Mouse (Mus musculus) retina, postnatal 7 days (tissue): ENCODE measurements around the gene Mrpl17.
A peak's percentile ranks its signal among the peaks of the same experiment; 100 is the strongest.
"Not testable (repeated sequence)": the region's sequence is repeated elsewhere in the genome, so short reads cannot be mapped to it uniquely, and the experiment has no call there.

ENCODE experiments used
- DNase-seq: peaks from one replicate; pipeline ENCODE4 v3.0.0-alpha.2; 2012; ENCODE audit warnings: low read depth, low spot score

Gene Mrpl17

DNA sequence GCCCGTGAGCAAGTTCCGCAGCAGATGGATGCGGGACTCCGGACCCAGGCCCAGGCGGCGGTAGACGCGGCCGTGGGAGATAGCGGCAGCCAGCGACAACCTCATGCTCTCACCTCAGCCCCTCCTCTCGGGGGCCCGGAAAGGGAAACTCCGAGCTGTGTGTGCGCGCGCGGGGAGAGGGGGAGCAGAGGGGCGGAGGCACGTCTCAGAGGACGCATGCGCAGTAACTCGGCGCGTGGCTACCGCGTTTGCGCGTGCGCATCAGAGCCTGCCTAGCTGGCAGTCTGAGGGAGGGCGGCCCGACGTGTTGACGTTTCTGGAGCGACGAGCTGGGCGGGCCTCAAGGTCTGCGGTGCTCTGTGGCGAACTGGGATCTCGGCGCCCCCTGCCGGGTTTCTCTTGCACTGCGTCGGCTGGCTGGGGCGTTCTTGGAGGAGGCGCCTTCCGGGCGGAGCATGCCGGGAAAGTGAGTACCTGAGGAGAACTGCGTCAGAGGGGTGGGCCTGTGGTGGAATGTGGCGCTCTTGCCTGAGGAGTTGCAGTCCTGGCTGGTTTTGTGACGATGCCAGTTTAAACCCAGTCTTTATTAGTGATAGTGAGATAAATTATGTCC, at the start of gene Mrpl17:
Mrpl17 (minus strand) TSS at position 223 of the 613 bp plus-strand sequence.
- DNase-seq: peak; percentile 99

DNA sequence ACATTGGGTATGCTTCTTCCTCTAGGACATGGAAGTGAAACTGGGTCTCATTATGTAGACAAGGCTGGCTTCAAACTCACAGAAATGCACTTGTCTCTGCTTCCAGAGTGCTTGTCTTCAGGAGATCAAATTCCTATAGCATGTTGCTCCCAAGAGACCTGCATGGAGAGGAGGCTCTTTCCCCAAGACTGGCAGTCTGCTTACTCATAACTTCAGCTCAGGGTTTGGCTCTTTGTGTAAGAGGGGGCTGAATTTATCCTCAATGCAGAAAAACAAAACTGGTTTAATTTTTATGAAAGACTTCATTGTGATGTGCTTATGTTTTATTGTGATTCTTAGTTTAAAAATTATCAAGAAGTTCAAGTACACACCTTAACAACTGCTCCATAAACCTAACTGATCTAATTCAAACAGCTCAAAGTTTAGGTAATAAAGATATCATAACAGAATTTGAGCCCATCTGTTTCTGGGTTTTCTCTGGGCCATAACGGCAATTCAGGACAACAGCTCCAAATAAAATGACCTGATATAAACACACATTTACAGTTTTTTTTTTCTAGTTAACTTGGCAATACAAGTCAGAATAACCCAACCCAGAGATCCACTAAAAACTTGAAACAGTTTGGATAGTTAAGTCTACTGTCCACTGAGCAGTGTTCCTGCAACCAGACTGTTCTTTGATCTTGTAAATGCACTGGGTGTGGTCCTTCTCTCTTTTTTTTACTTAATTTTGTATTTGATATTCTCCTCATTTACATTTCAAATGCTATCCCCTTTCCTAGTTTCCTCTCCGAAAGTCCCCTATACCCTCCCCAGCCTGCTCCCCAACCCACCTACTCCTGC, 45.0 kb upstream of the Mrpl17 start:
- not testable (repeated sequence) for DNase-seq

DNA sequence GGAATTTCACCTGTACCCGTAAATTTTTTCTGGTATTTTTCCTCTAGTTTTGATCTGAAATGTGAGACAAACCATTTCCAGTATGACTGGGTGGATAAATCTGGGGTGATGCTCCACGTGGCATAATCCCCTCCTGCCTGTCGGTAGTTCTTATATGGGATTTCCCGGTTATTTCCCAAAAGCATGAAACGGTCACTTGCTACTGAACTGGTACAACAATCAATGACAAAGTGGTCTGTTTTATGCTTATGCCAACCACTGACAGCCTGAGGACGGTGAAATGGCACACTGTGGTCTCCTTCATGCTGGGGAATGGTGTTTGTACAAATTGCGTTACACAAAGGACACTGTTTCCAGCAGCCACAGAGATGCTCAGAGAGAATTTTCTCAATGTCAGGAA, 13.4 kb upstream of the Mrpl17 start:
- no peak for DNase-seq

DNA sequence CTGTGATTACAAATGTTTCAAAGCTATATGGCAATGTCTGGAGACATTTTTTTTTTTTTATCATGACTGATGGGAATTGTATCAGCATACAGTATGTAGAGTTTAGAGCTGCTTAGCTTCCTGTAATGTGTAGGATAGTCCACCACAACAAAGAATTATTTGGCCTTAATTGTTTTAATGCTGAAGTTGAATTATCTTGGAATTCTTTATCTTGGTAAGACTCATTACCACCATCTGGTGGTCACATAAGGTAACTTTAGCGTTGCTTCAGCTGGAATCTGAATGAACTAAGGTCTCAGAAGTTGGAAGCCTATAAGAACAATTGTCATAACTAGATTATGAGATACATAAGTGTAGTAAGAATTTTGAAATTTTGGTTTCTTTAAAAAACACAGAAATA, 7.6 kb upstream of the Mrpl17 start:
- peak; percentile 29 for DNase-seq

DNA sequence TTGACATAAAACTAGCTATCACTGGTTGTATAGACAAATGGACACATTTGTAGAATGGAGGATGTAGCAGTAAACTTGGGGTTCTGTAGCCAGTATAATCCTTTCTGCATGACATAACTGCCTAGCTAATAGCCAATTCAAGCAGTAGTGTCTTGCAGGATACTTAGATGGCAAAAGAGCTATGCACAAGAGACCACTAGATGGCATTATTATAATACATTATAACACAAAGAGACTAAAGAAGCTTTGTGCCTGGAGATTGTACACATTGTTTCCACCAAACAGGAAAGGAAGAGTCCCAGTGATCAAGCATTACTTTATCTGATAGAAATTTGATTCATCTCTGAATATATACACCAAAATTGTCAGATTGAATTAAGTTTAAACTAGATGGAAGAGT, 5.8 kb upstream of the Mrpl17 start:
- peak; percentile 11 for DNase-seq

DNA sequence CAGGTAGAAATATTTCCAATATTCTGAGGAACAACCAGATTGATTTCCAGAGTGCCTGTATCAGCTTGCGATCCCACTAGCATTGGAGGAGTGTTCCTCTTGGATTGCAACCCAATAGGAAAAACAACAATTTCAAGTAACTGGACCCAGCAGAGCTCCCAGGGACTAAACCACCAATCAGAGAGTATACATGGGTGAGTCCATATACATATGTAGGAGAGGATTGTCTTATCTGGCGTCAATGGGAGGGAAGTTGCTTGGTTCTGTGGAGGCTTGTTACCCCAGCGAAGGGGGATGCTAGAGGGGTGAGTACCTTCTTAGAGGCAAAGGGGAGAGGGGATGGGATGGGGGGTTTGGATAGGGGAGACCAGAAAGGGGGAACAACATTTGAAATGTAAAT, 2.4 kb upstream of the Mrpl17 start:
- DNase-seq: no peak

DNA sequence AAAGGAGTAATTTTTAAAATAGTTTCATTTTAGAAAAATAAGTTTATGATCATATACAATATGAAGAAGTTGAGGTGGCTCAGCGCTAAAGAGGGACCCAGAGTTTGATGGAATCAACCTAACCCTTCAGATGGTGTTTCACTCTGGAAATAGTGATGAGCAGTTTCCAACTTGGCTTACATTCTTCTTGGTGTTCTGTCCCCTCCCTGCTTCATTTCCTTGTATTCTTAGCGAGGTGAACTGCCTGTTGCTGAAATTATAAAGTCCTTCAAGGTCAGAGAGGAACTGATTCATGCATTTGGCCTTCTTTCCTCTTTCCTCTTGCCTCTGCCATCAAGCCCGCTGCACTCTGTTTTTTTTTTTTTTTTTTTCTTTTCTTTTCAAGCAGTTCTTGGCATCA, 1.7 kb upstream of the Mrpl17 start:
- no peak for DNase-seq

DNA sequence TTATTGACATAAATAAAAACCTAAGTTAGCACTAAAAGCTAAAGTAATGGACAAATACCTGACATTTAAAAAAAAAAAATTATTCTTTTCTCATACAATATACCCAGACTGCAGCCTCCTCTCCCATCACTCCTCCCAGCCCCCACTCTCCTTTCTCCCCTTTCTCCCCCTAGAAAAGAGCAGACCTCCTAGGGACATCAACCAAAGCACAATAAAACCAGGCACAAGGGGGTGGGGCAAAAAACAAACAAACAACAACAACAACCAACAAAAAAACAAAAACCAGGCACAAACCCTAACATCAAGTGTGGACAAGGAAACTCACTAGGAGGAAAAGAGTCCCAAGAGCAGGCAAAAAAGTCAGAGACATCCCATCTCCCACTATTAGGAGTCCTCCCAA, 617 bp upstream of the Mrpl17 start:
- no peak for DNase-seq

DNA sequence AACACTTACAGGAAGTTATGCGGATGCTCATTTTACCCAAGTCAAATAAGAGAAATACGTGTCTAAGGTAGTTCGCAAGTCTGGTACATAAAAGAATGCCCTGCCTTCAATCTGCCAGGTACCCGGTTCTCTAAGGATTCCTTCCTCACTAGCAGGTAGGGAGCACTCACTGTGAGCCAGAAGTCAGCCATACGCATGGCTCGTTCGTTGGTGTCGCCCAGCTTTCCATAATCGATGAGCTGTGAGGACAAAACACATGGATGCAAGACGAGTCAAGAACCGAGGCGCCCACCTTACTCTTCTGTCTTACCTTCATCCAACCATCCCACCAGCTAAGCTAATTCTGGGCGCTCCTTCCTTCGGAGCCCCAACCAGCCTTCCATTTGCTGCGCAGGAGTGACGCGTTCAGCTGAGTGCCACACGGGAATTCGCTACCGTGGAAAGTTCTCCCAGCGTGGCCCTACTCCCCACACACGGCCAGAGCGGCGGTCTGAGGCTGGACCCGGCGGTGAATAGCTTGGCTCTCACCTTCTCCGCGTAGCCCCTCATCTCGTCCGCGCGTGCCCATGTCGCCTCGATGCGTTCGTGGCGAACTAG, 521 bp downstream of the Mrpl17 start:
- DNase-seq: peak; percentile 13

DNA sequence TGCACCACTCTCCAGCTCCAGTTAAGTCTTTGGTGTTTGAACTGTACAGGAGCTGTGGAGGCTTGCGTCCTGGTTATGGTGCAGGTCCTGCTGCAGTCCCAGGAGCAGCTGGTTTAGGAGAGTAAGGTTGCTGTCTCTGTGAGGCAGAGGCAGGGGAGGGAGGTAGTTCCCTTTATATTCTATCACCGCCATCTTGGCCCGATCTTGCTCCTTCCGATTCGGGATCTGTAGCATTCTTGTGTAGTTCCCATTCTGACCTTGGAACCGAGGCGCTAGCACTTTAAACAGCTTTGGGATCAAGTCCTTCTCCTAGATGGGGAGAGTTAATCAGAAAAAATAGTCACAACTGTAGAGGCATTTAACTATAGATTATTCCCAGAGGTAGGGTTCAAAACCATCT, 1.1 kb downstream of the Mrpl17 start:
- no peak for DNase-seq

DNA sequence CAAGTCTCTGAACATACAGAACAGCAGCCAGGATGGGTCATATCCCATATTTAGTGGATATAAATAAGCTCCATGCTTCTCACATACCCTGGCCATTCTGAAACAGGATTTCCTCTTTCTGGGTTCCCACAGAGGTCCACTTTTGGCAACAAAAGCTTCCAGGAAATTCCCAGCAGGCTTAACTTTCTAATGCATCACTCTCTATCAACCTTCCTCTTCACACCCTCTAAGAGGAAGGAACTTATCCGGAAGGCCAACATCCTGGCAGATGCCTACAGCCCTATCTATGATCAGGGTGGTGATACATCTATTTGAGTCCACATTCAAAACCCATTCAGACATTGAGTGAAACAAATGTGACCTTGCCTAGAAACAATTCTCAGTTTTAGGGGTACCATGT, 2.5 kb downstream of the Mrpl17 start:
- no peak for DNase-seq

DNA sequence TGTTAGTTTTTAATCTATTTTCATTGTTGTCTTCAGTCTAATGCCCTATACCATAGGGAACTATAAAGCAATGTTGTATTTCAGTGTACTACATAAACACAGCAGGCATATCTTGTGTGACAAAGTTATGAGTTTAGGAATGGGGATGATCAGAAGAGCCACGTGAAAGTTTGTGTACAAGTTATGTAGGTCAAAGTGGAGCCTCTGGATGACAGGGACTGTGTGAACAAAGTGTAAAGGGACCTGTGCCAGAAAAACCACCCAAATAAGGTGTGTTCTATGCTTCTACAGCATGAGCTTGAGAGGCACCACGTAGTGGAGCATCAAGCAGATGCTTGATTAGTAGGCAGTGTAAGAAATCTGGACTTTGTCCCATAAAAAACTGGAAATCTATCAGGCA, 4.2 kb downstream of the Mrpl17 start:
- DNase-seq: no peak

DNA sequence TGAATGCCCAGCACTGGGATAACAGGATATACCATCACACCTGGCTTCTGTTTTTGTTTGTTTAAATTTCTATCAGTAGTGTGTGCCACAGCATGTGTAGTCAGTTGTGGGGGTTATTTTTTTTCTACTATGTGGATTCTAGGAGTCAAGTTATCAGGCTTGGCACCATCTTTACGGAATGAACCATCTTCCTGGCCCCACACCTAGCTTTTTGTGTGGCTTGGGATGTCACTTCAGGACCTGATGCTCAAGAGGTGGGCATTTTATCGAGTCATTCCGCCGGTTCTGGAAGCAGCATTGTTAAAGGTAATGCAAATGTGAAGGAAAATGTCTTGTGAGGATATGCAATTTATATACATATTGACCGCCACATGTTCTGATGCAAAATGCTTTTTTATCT, 4.8 kb downstream of the Mrpl17 start:
- no peak for DNase-seq

DNA sequence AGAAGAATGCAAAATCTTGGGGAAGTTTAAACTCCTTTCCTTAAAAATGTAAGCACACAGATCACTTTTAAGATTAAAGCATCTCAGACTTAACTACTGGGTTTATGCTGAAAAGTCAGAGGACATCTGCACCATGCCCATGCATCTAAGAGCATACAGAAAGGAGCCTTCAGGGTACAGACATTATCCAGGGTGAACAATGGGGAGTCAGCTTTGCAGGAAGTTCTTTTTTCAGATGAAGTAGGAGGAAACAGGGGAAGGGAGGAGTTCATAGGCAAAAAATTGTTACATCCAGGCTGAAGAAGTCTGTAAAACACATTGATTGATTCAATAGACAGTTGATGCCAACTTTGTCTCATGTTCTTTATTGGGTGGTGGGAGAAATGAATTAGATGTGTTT, 7.5 kb downstream of the Mrpl17 start:
- DNase-seq: no peak

DNA sequence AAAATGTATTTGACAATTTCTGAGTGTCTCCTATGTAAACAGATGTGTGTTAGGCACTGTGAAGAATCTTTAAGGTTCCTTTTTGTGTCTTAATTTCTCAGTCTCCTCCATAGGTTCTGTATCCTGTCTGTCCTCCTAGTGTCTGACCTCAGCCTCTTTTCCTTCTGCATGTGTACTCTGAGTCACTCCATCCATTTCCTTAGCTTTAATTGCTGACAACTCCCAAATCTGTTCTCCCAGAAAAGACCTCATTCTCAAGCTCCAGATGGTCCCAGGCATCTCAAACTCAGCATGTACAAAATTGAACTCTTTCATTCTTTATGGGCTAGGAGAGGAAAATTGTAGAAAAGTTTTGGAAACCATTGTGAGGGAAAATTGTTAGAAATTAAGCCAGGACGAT, 8.1 kb downstream of the Mrpl17 start:
- DNase-seq: no peak

DNA sequence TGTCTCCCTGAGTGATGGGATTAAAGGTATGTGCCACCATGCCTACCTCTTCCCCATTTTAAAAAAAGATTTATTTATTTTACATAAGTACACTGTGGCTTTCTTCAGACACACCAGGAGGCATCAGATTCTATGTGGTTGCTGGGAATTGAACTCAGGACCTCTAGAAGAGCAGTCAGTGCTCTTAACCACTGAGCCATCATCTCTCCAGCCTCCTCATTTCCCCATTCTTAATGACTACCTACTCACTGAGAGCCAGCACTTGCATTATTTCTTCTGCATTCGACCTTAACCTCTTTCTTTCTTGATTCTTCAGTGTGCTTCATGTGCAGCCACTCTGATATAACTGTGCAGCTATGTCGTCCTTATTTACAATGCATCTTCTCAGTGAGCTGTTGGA, 8.6 kb downstream of the Mrpl17 start:
- DNase-seq: no peak

DNA sequence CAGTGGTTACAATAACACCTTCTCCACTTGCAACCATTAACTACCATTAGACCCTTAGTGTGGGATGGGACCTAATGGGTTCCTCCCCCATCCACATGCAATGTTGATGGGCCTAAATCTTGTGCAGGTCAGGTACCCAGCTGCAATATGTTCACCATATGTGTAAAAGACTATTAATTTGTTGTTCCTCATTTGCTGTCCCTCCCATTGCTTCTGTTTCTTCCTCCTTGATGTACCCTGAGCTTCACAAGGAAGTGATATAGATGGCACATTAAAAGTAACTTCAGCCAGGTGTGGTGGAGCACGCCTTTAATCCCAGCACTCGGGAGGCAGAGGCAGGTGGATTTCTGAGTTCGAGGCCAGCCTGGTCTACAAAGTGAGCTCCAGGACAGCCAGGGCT, 13.9 kb downstream of the Mrpl17 start:
- DNase-seq: no peak

DNA sequence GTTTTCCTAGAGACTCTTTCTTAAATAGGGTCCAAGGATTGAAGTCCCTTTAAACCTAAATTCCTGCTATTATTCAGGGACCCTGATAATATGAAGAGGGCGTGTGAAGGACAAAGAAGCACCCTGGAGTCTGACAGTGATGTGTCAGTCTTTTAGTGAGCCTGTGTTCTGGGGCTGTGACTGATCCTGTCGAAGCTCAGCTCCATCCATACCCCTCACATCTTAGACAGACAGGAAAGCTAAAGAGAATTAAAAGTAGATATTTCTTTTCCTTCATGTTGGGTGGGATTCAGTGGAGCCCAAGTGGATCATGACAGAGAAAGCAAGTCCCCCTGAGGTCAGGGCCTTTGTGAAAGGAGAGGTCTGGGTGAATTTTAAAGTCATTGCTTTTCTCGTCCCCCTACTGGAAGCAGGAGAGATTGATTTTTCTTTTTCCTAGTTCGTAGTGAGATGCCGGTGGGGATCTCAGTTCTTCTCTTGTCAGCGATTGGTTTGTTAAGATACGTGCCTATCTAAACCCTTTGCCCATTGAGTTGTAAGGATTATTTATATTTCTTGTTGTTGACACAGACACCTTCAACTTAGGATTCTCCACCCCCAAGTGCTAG, 15.0 kb downstream of the Mrpl17 start:
- no peak for DNase-seq

DNA sequence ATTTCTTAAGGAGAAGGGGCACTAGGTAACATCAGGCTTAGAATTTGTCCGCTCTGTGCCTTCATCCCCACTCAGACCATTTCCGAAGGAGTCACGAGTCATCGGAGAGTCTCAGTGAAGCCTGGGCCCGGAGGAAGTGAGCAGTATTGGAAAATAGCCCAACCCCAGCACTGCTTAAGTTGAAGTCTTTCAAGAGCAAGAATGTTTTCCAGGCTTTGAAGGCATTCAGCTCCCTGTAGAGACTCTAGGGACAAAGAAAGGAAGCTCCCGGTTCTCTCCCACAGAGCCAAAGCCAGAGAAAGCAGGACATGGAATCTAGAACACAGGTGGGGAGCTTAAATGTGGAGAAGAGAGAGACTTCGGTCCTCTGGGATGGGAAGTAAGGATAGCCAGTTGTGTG, 17.2 kb downstream of the Mrpl17 start:
- DNase-seq: no peak

DNA sequence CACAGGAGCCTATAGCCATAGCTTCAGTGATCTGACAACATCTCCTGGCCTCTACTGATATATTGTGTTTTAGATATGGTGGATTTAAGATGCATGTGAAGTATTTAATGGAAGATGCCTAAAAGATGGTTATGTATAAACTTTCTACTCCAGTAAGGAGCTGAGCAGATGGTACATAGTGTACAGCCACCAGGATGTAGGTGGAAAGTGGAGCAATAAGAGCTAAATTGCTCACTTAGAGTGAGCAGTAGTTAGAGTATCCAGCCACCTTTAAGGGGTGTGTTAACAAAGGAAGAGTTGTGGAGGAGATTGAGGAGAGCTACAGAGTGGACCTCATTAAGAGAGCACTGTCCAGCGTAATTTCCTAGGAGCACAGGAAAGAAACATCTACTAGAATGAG, 19.8 kb downstream of the Mrpl17 start:
- DNase-seq: no peak

DNA sequence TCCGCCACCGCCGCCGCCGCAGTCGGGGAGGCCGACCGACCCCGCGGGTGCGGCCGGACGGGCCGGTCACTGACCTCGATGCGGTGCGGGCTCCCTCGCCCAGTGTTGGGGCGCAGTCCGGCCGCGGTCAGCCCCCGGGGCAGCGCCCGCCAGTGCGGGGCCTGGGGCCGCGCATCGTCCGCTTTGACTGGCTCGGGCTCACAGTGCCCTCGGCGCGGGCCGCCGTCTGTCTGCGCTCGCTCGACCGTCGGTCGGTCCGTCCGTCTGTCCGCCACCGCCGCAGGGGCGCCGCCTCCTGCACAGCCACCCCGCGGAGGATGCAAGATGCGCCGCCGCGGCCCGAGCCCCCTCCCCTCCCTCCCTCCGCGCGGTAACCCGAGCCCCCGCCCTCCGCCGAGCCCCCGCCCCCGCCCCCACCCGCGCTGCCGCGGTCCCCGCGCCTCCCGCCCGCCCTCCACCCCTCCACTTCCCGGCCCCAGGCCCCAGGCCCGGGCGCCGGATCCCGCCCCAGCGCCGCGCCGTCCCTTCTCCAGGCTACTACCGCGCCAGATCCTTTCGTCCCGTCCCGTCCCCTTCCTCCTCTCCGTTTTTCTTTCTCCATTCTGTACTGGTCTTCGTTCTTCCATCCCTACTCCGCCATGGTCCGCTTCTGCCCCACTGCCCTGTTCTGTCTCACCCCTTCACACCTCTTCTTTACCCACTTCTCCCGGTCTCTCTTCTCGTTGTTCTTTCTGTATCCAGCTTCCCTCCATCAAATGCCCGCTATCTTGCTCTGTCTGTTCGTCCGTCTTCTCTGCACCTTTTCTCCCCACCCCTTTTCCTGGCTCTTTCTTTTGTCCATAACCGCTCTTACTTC, 23.4 kb downstream of the Mrpl17 start, which contains the start of gene Dchs1:
Dchs1 (minus strand) TSS at position 370 of the 856 bp plus-strand sequence.
- DNase-seq: no peak
